Mouse (Mus musculus) heart, embryonic 16.5 days (tissue): Measurements from ENCODE around the gene Arpc5l. TPM values are rescaled to one million over a fixed set of nuclear protein-coding genes. Genes with fewer than 3 reads are reported as not detected.

ENCODE experiments used
- ATAC-seq: fragments of 200-750 bp; cut with Nextera tagmentation; replicated peaks from 2 replicates; pipeline ENCODE4 v1.8.0; 2017; ENCODE audit warnings: moderate number of reproducible peaks; ENCODE audit not compliant: insufficient read depth, low FRiP score; ENCODE audit errors: extremely low read depth
- H3K27ac ChIP-seq: fragments of 300-500 bp; sonication (generic); 2 replicates; pipeline ENCODE4 v1.5.1; 2014; ENCODE audit warnings: mild to moderate bottlenecking, low read length, control low read depth, moderate library complexity
- H3K27me3 ChIP-seq: fragments of 300-500 bp; sonication (generic); 2 replicates; pipeline ENCODE4 v1.6.1; 2014; ENCODE audit warnings: low read length, mixed read lengths; ENCODE audit not compliant: control insufficient read depth, insufficient read depth
- H3K36me3 ChIP-seq: fragments of 300-500 bp; sonication (generic); 2 replicates; pipeline ENCODE4 v1.6.1; 2014; ENCODE audit not compliant: control insufficient read depth, insufficient read depth
- H3K4me1 ChIP-seq: fragments of 300-500 bp; sonication (generic); 2 replicates; pipeline ENCODE4 v1.6.1; 2014; ENCODE audit warnings: low read length, mixed read lengths; ENCODE audit not compliant: control insufficient read depth, insufficient read depth
- H3K4me2 ChIP-seq: fragments of 300-500 bp; sonication (generic); 2 replicates; pipeline ENCODE4 v1.6.1; 2014; ENCODE audit warnings: low read depth, mild to moderate bottlenecking, control low read depth, low read length
- H3K4me3 ChIP-seq: fragments of 300-500 bp; sonication (generic); 2 replicates; pipeline ENCODE4 v1.5.1; 2014; ENCODE audit warnings: mild to moderate bottlenecking, control low read depth, low read length
- H3K9ac ChIP-seq: fragments of 300-500 bp; sonication (generic); 2 replicates; pipeline ENCODE4 v1.6.1; 2014; ENCODE audit warnings: low read length, control low read depth
- H3K9me3 ChIP-seq: fragments of 300-500 bp; sonication (generic); replicated peaks from 2 replicates; pipeline ENCODE4 v1.6.1; 2016; ENCODE audit warnings: low read length; ENCODE audit not compliant: control insufficient read depth
- WGBS: fragments of 180-500 bp; shearing (Covaris S2); extraction: QIAGEN DNeasy Blood & Tissue Kit; methylation state at CpG from one replicate; pipeline ENCODE4 v1.1.7; 2014; 5-methylcytosine and 5-hydroxymethylcytosine counted together
- polyA plus RNA-seq: library from polyadenylated mRNA; unstranded; fragments of >200 nt; fragmentation: Nextera tagmentation; extraction: Ambion mirVana; gene quantifications from 2 replicates; pipeline ENCODE4 v1.2.1, GENCODE M21; 2015

Gene Arpc5l
- polyA plus RNA-seq, 1 experiment from 2014 or later: 83.3 TPM

GRCm38 (mm10) chr2:38975181-38975580, 30.0 kb upstream of the Arpc5l start:
- H3K4me1 ChIP-seq: no peaks in the 10 kb centered on the region
- 0 out of 2 replicates have a peak, but pooled peaks have one; percentile 6 for ATAC-seq
- no peaks in the 10 kb centered on the region for H3K9me3 ChIP-seq
- no peak overlapping the region for H3K4me2 ChIP-seq
- no peak overlapping the region for H3K27ac ChIP-seq
- 77% methylated on average over 3 of the region's 3 CpGs for WGBS
- H3K9ac ChIP-seq: no peak overlapping the region
- H3K4me3 ChIP-seq: no peak overlapping the region
- no peaks in the 10 kb centered on the region for H3K27me3 ChIP-seq
- H3K36me3 ChIP-seq: no peaks in the 10 kb centered on the region

DNA sequence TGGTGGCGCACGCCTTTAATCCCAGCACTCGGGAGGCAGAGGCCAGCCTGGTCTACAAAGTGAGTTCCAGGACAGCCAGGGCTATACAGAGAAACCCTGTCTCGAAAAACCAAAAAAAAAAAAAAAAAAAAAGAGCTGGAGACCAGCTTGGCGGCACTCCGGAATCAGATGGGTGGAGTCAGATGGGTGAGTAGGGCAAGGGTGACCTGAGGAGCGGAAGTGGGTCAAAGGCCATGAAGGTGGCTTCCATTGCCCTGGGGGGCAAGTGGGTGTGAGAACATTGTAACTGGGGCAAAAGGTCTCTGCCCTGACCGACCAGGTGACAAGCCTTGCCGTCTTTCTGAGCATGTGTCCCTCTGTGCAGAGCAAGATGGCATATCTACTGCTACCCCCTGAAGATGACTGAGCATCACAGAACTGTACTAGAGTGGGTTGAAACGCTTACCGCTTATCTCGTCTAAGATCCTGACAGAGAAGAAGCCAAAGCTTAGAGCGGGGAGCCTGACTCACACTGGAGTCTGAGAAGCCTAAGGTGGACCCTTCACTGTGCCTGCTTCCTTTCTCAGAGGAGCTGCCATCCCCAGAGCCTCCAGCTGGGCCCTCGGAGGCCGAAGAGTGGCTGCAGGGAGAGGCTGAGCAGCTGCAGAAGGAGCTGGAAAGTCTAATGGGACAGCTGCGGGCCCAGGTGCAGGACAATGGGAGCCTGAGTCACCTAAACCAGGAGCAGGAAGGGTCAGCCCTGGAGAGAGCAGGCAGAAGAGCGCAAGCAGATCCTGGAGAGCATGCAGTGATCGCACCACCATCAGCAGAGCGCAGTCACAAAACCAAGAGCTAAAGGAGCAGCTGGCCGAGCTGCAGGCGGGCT, 29.0 kb upstream of the Arpc5l start:
- ATAC-seq: no peak
- WGBS: 76% methylated on average over 21 of the region's 21 CpGs
- Histone ChIP-seq H3K9me3 (no peaks in the 10 kb centered on the region), H3K36me3 (no peaks in the 10 kb centered on the region), H3K27ac (no peak overlapping the region), H3K4me2 (no peak overlapping the region), H3K4me3 (no peak overlapping the region), H3K9ac (no peak overlapping the region), H3K4me1 (no peaks in the 10 kb centered on the region), H3K27me3 (no peaks in the 10 kb centered on the region)

- no peaks in the 10 kb centered on the region for H3K9me3 ChIP-seq
- H3K4me2 ChIP-seq: no peak overlapping the region
- no peak overlapping the region for H3K27ac ChIP-seq
- no peak overlapping the region for H3K9ac ChIP-seq
- no peaks in the 10 kb centered on the region for H3K27me3 ChIP-seq
- WGBS: 59% methylated on average over 4 of the region's 4 CpGs
- no peak overlapping the region for H3K4me3 ChIP-seq
- no peaks in the 10 kb centered on the region for H3K36me3 ChIP-seq
- ATAC-seq: no peak
- H3K4me1 ChIP-seq: no peaks in the 10 kb centered on the region
Observed at GRCm38 (mm10) chr2:38977837-38978236, 27.3 kb upstream of the Arpc5l start.

- H3K4me1 ChIP-seq: no peaks in the 10 kb centered on the region
- H3K9me3 ChIP-seq: peaks cover 3% of the 10 kb centered on the region; the same call in 1 of the 2 replicates
- no peaks in the 10 kb centered on the region for H3K36me3 ChIP-seq
- no peak overlapping the region for H3K4me3 ChIP-seq
- ATAC-seq: no peak
- H3K9ac ChIP-seq: no peak overlapping the region
- no peaks in the 10 kb centered on the region for H3K27me3 ChIP-seq
- no peak overlapping the region for H3K27ac ChIP-seq
- H3K4me2 ChIP-seq: no peak overlapping the region
- 93% methylated on average over 2 of the region's 2 CpGs for WGBS
Observed at GRCm38 (mm10) chr2:38983456-38983855, 21.7 kb upstream of the Arpc5l start.

GRCm38 (mm10) chr2:38986580-38986979, 18.6 kb upstream of the Arpc5l start:
- no peaks in the 10 kb centered on the region for H3K36me3 ChIP-seq
- ATAC-seq: no peak
- H3K4me3 ChIP-seq: no peak overlapping the region
- H3K27me3 ChIP-seq: no peaks in the 10 kb centered on the region
- peaks cover 3% of the 10 kb centered on the region; the same call in 1 of the 2 replicates for H3K9me3 ChIP-seq
- no peak overlapping the region for H3K9ac ChIP-seq
- 66% methylated on average over 3 of the region's 3 CpGs for WGBS
- no peaks in the 10 kb centered on the region for H3K4me1 ChIP-seq
- H3K4me2 ChIP-seq: no peak overlapping the region
- H3K27ac ChIP-seq: no peak overlapping the region

- no peak overlapping the region for H3K4me2 ChIP-seq
- H3K27ac ChIP-seq: no peak overlapping the region
- peaks cover 3% of the 10 kb centered on the region; the same call in 1 of the 2 replicates for H3K9me3 ChIP-seq
- no peaks in the 10 kb centered on the region for H3K36me3 ChIP-seq
- ATAC-seq: no peak
- 57% methylated on average over 1 of the region's 1 CpGs for WGBS
- no peak overlapping the region for H3K4me3 ChIP-seq
- no peaks in the 10 kb centered on the region for H3K27me3 ChIP-seq
- H3K4me1 ChIP-seq: no peaks in the 10 kb centered on the region
- H3K9ac ChIP-seq: no peak overlapping the region
Observed at GRCm38 (mm10) chr2:38987371-38987770, 17.8 kb upstream of the Arpc5l start.

- WGBS: 69% methylated on average over 6 of the region's 6 CpGs
- Histone ChIP-seq H3K4me3 (no peak overlapping the region), H3K36me3 (no peaks in the 10 kb centered on the region), H3K9ac (no peak overlapping the region), H3K27ac (no peak overlapping the region), H3K27me3 (no peaks in the 10 kb centered on the region), H3K4me2 (no peak overlapping the region), H3K4me1 (no peaks in the 10 kb centered on the region; the same call in 1 of the 2 replicates), H3K9me3 (peaks cover 3% of the 10 kb centered on the region; the same call in 1 of the 2 replicates)
- ATAC-seq: peak; percentile 34; the same call in 1 of the 2 replicates
Observed at GRCm38 (mm10) chr2:38987803-38988510, 17.2 kb upstream of the Arpc5l start.

DNA sequence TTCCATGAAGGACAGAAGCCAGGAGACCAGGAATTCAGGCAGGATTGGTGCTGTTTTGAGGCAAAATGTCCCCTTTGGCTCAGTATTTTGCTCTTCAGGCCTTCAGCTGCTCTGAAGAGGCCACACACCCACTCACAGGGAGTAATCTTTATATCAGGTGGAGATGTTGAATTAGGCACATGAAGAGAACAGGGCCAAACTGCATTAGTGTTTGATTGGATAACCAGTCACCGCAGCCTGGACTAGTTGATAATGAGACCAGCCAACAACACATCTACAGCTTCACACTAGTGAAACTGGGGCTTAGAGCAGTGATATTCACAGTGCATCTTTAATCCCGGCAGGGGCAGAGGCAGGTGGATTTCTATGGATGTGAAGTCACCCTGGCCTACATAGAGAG, 16.2 kb upstream of the Arpc5l start:
- Histone ChIP-seq H3K4me2 (no peak overlapping the region), H3K36me3 (no peaks in the 10 kb centered on the region), H3K9ac (no peak overlapping the region), H3K4me1 (no peaks in the 10 kb centered on the region; the same call in 1 of the 2 replicates), H3K4me3 (no peak overlapping the region), H3K27ac (no peak overlapping the region), H3K9me3 (no peaks in the 10 kb centered on the region), H3K27me3 (no peaks in the 10 kb centered on the region)
- no peak for ATAC-seq
- 84% methylated on average over 2 of the region's 2 CpGs for WGBS

- Histone ChIP-seq H3K27me3 (0 out of 2 replicates have a peak, but pooled peaks cover 2% of the 10 kb centered on the region), H3K4me2 (no peak overlapping the region), H3K27ac (no peak overlapping the region), H3K9ac (no peak overlapping the region), H3K36me3 (no peaks in the 10 kb centered on the region), H3K4me1 (no peaks in the 10 kb centered on the region; the same call in 1 of the 2 replicates), H3K9me3 (no peaks in the 10 kb centered on the region), H3K4me3 (no peak overlapping the region)
- no peak for ATAC-seq
- WGBS: 53% methylated on average over 4 of the region's 4 CpGs
Observed at GRCm38 (mm10) chr2:38992004-38992403, 13.1 kb upstream of the Arpc5l start.
